Mouse (Mus musculus): ENCODE data around the gene Gm6040.

The Gm6040 gene

GRCm38 (mm10) chr8:20921971-20922370 is at the start of gene Gm6040:
Gm6040 (minus strand) TSS chr8:20922071.
- in situ Hi-C loops (cut with MboI; ENCODE audit: low pct_unique_long_range_greater_than_20kb in 1 of 2, low sequenced_read_pairs in 2 of 2, unreplicated experiment in 1 of 2): no loop called here

GRCm38 (mm10) chr8:20964531-20964930 is 42.7 kb upstream of the Gm6040 start:
- in situ Hi-C loops (cut with MboI; ENCODE audit: low pct_unique_long_range_greater_than_20kb in 1 of 2, low sequenced_read_pairs in 2 of 2, unreplicated experiment in 1 of 2): no loop called here

DNA sequence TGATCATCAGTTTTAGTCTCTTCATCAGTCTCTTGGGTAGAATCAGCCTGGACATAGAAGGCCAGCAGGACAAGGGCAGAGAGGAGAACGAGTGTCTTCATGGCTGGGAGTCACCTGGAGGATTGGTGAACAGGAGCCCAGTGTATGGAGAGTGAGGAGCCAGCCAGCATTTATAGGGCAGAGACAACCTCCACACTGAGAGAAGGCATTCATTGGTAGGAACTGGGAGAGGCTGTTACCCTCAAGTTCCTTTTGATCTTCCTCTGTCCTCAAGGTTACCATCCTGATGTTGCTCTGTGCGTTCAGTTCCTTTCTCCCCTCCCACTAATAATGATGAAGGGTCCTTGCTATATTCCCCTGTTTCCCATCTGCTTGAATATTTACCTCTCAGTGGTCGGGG is 22.7 kb upstream of the Gm6040 start, which contains the start of gene AY761185:
AY761185 (minus strand) TSS at position 101 of the 400 bp plus-strand sequence.
- in situ Hi-C loops (cut with MboI; ENCODE audit: low pct_unique_long_range_greater_than_20kb in 1 of 2, low sequenced_read_pairs in 2 of 2, unreplicated experiment in 1 of 2): loop anchor here (5.0 kb wide), 1 partner anchor 48 kb away; no protein-coding TSS in a partner anchor

- in situ Hi-C loops (cut with MboI; ENCODE audit: low pct_unique_long_range_greater_than_20kb in 1 of 2, low sequenced_read_pairs in 2 of 2, unreplicated experiment in 1 of 2): no loop called here
Observed at GRCm38 (mm10) chr8:20912288-20912687, 9.6 kb downstream of the Gm6040 start.

DNA sequence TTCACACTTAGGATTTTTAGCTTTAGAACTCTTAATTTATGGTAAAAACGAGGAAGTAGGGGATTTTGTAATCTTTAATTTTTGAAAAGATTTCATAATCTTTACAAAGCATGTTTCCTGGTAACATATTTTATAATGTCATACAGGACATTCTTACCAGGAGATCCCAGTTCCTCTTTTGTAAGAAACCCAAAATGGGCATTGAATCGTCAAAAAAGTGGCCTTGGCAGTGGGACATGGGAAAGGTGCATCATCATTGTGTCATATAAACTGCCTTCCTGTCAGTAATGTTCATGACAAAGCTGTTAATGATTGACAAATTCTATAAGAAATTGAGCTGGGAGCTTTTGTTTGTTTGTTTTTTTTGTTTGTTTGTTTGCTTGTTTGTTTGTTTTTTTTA is 13.6 kb downstream of the Gm6040 start:
- in situ Hi-C loops (cut with MboI; ENCODE audit: low pct_unique_long_range_greater_than_20kb in 1 of 2, low sequenced_read_pairs in 2 of 2, unreplicated experiment in 1 of 2): no loop called here

- in situ Hi-C loops (cut with MboI; ENCODE audit: low pct_unique_long_range_greater_than_20kb in 1 of 2, low sequenced_read_pairs in 2 of 2, unreplicated experiment in 1 of 2): no loop called here
Observed at GRCm38 (mm10) chr8:20907119-20907518, 14.8 kb downstream of the Gm6040 start.

DNA sequence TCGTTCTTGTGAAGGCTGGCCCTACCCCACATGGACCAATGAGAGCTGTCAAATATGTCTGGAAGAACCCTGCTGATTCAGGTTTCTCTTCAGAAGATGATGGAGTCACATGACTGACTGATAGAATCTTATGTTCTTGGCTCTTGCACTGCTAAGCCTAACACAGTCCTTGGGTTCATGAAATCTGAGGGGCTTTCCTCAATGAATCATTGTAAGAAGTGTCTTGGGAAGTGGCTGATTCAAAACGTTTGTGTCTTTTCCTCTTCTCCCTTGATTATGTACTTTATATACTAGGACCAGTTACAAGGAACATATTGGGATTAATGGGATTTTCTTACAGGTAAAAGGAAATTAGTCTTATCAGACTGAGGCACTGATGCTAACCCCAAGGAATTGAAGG is 19.3 kb downstream of the Gm6040 start, which contains the start of gene Gm15056:
Gm15056 (minus strand) TSS at position 101 of the 400 bp plus-strand sequence.
- in situ Hi-C loops (cut with MboI; ENCODE audit: low pct_unique_long_range_greater_than_20kb in 1 of 2, low sequenced_read_pairs in 2 of 2, unreplicated experiment in 1 of 2): no loop called here

GRCm38 (mm10) chr8:20892369-20892768 is 29.5 kb downstream of the Gm6040 start, which contains the start of gene Defb33:
Defb33 (plus strand) TSS chr8:20892669.
- in situ Hi-C loops (cut with MboI; ENCODE audit: low pct_unique_long_range_greater_than_20kb in 1 of 2, low sequenced_read_pairs in 2 of 2, unreplicated experiment in 1 of 2): no loop called here

GRCm38 (mm10) chr8:20874608-20875007 is 47.3 kb downstream of the Gm6040 start:
- in situ Hi-C loops (cut with MboI; ENCODE audit: low pct_unique_long_range_greater_than_20kb in 1 of 2, low sequenced_read_pairs in 2 of 2, unreplicated experiment in 1 of 2): no loop called here

Measured in mouse embryonic stem cell (cell line).